Mouse (Mus musculus): ENCODE data around the gene Gm49361. TPM values are rescaled to one million over a fixed set of nuclear protein-coding genes. Genes with fewer than 3 reads are reported as not detected.

The Gm49361 gene
- total and polyA plus RNA-seq, 3 experiments: not detected

DNA sequence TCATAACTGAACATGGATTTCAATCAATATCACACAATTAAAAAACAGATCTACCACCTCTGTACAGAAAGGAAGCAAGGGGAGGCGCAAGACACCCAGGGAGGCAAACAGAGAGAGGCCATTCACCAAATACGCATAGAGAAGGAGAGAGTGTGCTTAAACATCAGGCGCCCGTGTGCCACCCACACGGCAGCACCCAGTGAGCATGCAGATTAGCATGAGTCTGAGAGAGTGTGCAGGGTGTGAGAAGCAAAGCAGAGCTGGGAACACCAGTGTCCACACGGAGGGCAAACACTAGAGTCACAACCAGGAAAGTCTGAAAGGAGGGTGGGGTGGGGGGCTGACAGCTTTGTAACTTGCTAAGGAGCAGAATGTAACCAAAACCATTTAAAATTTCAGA lies 130.1 kb downstream of the Gm49361 start:
- dilution Hi-C loops (cut with MboI; ENCODE audit: extremely low pct_ligation_motif_present, extremely low pct_unique_long_range_greater_than_20kb, low sequenced_read_pairs): no loop called here
- H3K9me3 ChIP-seq (replicated peaks; ENCODE audit: low read length): no peaks in the 10 kb centered on the region
- H3K27ac ChIP-seq (ENCODE audit: insufficient read depth, low read depth): no peak overlapping the region
- peaks cover 0 to 77% of the 10 kb centered on the region in 2 experiments; a peak in 3 of 4 replicates for H3K4me1 ChIP-seq (ENCODE audit: control insufficient read depth in 1 of 2, insufficient read depth in 2 of 2)
- H3K4me3 ChIP-seq (replicated peaks in 1 of 3; ENCODE audit: low read depth in 2 of 3, low read length in 2 of 3, poor library complexity in 1 of 3): no peak overlapping the region
- no peaks in the 10 kb centered on the region for H3K27me3 ChIP-seq (replicated peaks)
- in situ Hi-C loops (cut with MboI; ENCODE audit: low pct_ligation_motif_present, low pct_unique_long_range_greater_than_20kb, low sequenced_read_pairs): no loop called here
- no peak overlapping the region for H3K9ac ChIP-seq (ENCODE audit: insufficient read depth, low read depth)
- no peak for DNase-seq (ENCODE audit: extremely low read depth)
- no peak overlapping the region for H3K4me2 ChIP-seq (ENCODE audit: insufficient read depth, low read depth, poor library complexity, severe bottlenecking)
- H3K36me3 ChIP-seq (replicated peaks in 1 of 2; ENCODE audit: control insufficient read depth in 1 of 2, insufficient read depth in 1 of 2, low read length in 1 of 2): peaks cover 14 to 39% of the 10 kb centered on the region in 2 experiments
- peaks cover 3% of the 10 kb centered on the region for H3K79me2 ChIP-seq (replicated peaks; ENCODE audit: control insufficient read depth, extremely low read depth, insufficient read depth, poor library complexity, severe bottlenecking)
- no peak for TF ChIP-seq RAD21 (IDR thresholded peaks at IDR 0.05; ENCODE audit: low read depth, low read length)
- TF ChIP-seq IRF4 (IDR thresholded peaks at IDR 0.05; ENCODE audit: low read depth, low read length): no peak
- TF ChIP-seq EP300 (IDR thresholded peaks at IDR 0.05; ENCODE audit: low read length): no peak
- TF ChIP-seq ZKSCAN1 (IDR thresholded peaks at IDR 0.05; ENCODE audit: borderline replicate concordance, low read depth, low read length): no peak
- no peak for TF ChIP-seq JUN (IDR thresholded peaks at IDR 0.05; ENCODE audit: insufficient read depth, low read depth, low read length)
- no peak for TF ChIP-seq MEF2A (IDR thresholded peaks at IDR 0.05; ENCODE audit: borderline replicate concordance, low read depth, low read length)
- TF ChIP-seq ZC3H11A (IDR thresholded peaks at IDR 0.05; ENCODE audit: low read depth, low read length): no peak
- TF ChIP-seq HCFC1 (IDR thresholded peaks at IDR 0.05; ENCODE audit: low read depth, low read length): no peak
- no peak for TF ChIP-seq CTCF (conservative IDR thresholded peaks at IDR 0.05 in 1 of 2, IDR thresholded peaks at IDR 0.05 in 1 of 2; ENCODE audit: low read depth in 2 of 2, low read length in 2 of 2)
- TF ChIP-seq UBTF (IDR thresholded peaks at IDR 0.05; ENCODE audit: low read depth, low read length): no peak
- no peak for TF ChIP-seq CHD2 (IDR thresholded peaks at IDR 0.05; ENCODE audit: low read length)
- no peak for TF ChIP-seq TBP (conservative IDR thresholded peaks at IDR 0.05; ENCODE audit: low read depth, low read length)
- TF ChIP-seq BHLHE40 (IDR thresholded peaks at IDR 0.05; ENCODE audit: low read depth, low read length): no peak
- no peak for TF ChIP-seq USF2 (conservative IDR thresholded peaks at IDR 0.05; ENCODE audit: low read depth, low read length)
- TF ChIP-seq GABPA (IDR thresholded peaks at IDR 0.05; ENCODE audit: insufficient replicate concordance, low read depth, low read length): no peak
- TF ChIP-seq TCF12 (IDR thresholded peaks at IDR 0.05; ENCODE audit: low read depth, low read length): no peak
- no peak for TF ChIP-seq CHD1 (IDR thresholded peaks at IDR 0.05; ENCODE audit: low read depth, low read length)
- no peak for TF ChIP-seq MAFK (IDR thresholded peaks at IDR 0.05; ENCODE audit: insufficient replicate concordance, low read length)
- no peak for TF ChIP-seq ZNF384 (IDR thresholded peaks at IDR 0.05; ENCODE audit: low read depth, low read length)

DNA sequence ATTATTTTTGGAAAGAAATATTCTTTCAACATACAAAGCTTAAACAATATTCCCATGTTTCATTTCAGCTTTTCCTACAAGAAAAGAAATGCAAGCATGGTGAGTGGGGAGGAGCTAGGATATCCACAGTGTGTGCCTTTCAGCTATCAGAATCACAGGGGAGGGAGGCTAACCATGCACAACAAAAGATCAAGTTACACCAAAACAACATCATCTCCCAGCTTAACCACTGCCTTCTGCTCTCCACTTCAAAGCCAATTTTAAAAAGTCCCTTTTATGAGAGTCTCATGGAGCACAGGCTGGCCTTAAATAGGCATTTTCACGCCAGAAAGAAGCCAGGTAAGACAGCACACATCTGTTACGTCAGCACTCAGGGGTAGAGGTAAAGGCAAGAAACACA lies 134.9 kb downstream of the Gm49361 start:
- in situ Hi-C loops (cut with MboI; ENCODE audit: low pct_ligation_motif_present, low pct_unique_long_range_greater_than_20kb, low sequenced_read_pairs): no loop called here
- Histone ChIP-seq H3K79me2 (replicated peaks; ENCODE audit: control insufficient read depth, extremely low read depth, insufficient read depth, poor library complexity, severe bottlenecking) (peaks cover 6% of the 10 kb centered on the region; the same call in 1 of the 2 replicates), H3K4me2 (ENCODE audit: insufficient read depth, low read depth, poor library complexity, severe bottlenecking) (no peak overlapping the region), H3K27ac (ENCODE audit: insufficient read depth, low read depth) (peak overlapping the region; percentile 46), H3K9me3 (replicated peaks; ENCODE audit: low read length) (no peaks in the 10 kb centered on the region), H3K4me1 (ENCODE audit: control insufficient read depth in 1 of 2, insufficient read depth in 2 of 2) (peaks cover 0 to 56% of the 10 kb centered on the region in 2 experiments; a peak in 3 of 4 replicates), H3K4me3 (replicated peaks in 1 of 3; ENCODE audit: low read depth in 2 of 3, low read length in 2 of 3, poor library complexity in 1 of 3) (no peak overlapping the region), H3K9ac (ENCODE audit: insufficient read depth, low read depth) (no peak overlapping the region), H3K27me3 (replicated peaks) (no peaks in the 10 kb centered on the region), H3K36me3 (replicated peaks in 1 of 2; ENCODE audit: control insufficient read depth in 1 of 2, insufficient read depth in 1 of 2, low read length in 1 of 2) (peaks cover 13 to 52% of the 10 kb centered on the region in 2 experiments)
- dilution Hi-C loops (cut with MboI; ENCODE audit: extremely low pct_ligation_motif_present, extremely low pct_unique_long_range_greater_than_20kb, low sequenced_read_pairs): no loop called here
- peak; percentile 13 for DNase-seq (ENCODE audit: extremely low read depth)
- no peak for TF ChIP-seq USF2 (conservative IDR thresholded peaks at IDR 0.05; ENCODE audit: low read depth, low read length)
- TF ChIP-seq GABPA (IDR thresholded peaks at IDR 0.05; ENCODE audit: insufficient replicate concordance, low read depth, low read length): no peak
- no peak for TF ChIP-seq MEF2A (IDR thresholded peaks at IDR 0.05; ENCODE audit: borderline replicate concordance, low read depth, low read length)
- TF ChIP-seq E2F4 (IDR thresholded peaks at IDR 0.05; ENCODE audit: insufficient replicate concordance, low read depth, low read length): no peak
- no peak for TF ChIP-seq SIN3A (IDR thresholded peaks at IDR 0.05; ENCODE audit: low read length)
- TF ChIP-seq MAZ (IDR thresholded peaks at IDR 0.05; ENCODE audit: low read depth, low read length): no peak
- no peak for TF ChIP-seq MAX (IDR thresholded peaks at IDR 0.05; ENCODE audit: low read length)
- TF ChIP-seq POLR2A (IDR thresholded peaks at IDR 0.05; ENCODE audit: low read depth, low read length): no peak
- TF ChIP-seq TCF12 (IDR thresholded peaks at IDR 0.05; ENCODE audit: low read depth, low read length): no peak
- no peak for TF ChIP-seq BHLHE40 (IDR thresholded peaks at IDR 0.05; ENCODE audit: low read depth, low read length)
- no peak for TF ChIP-seq USF1 (IDR thresholded peaks at IDR 0.05; ENCODE audit: low read depth, low read length)
- no peak for TF ChIP-seq KAT2A (IDR thresholded peaks at IDR 0.05; ENCODE audit: insufficient replicate concordance, low read length)
